Mouse (Mus musculus) lung, adult 10 weeks (tissue): Measurements from ENCODE around the gene Rbm39. TPM values are rescaled to one million over a fixed set of nuclear protein-coding genes. Genes with fewer than 3 reads are reported as not detected.

Experiments
- polyA plus RNA-seq: library from polyadenylated mRNA; stranded (reverse); fragments of 350-450 nt; fragmentation: Illumina TruSeq; extraction: RNeasy Lipid Tissue Mini Kit (QIAGEN cat#74804); gene quantifications from one replicate; pipeline ENCODE4 v1.2.3, GENCODE M21; 2014; ENCODE audit warnings: low read depth, low replicate concordance; ENCODE audit not compliant: insufficient read depth

Rbm39 gene
- polyA plus RNA-seq = 128 TPM

GRCm38 (mm10) chr2:156180094-156180821 is at the start of gene Rbm39:
Rbm39 (minus strand) TSS chr2:156180238.

DNA sequence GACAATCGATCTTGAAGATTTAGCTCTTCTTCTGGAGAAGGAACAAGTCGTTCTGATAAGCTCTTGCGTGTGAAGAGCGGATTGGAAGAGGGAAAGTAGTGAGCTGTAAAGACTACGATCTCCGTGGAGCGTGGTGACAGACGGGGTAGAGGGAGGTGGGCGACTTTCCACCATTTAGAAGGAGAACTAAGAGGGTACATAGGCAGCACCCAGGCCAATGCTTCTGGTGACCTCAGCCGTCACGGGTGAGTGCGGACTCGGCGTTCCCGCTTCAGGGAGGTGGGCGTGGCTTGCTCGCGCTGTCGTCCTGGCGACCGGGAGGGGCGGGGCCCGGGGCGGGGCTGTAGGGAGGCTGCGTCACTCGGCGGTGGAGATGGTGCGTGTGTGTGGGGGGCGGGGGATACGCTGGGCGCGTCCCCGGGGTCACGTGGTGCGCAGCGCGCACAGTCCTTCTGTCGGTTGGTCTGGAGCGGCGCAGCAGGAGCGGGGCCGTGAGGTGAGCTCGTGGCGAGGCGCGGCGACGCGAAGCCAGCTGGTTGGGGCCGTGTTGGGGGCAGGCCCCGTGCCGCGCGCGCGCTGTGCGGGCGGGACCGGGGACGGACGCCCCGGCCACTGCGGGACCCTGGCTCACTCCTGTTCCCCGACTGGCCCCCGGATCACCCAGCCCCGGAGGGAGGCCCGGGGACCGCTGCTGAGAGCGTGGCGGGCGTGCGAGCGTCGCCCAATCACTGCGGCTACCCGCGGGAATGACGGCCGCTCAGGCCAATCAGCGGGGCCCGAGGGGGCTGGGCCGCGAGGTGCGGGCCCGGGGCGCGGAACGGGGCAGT is 16.5 kb upstream of the Rbm39 start, which contains the start of gene Phf20:
Gene Phf20 (plus strand): TSS at position 165 of the 827 bp plus-strand sequence.

GRCm38 (mm10) chr2:156143953-156144724 is 35.9 kb downstream of the Rbm39 start, which contains the start of the genes Romo1 and Nfs1:
Romo1 (plus strand) TSS chr2:156144039.
Nfs1 (minus strand) TSS chr2:156144186.

GRCm38 (mm10) chr2:156126992-156127391 is 53.0 kb downstream of the Rbm39 start, which contains the start of gene Gm28036:
Gm28036 (minus strand) TSS chr2:156127092.

DNA sequence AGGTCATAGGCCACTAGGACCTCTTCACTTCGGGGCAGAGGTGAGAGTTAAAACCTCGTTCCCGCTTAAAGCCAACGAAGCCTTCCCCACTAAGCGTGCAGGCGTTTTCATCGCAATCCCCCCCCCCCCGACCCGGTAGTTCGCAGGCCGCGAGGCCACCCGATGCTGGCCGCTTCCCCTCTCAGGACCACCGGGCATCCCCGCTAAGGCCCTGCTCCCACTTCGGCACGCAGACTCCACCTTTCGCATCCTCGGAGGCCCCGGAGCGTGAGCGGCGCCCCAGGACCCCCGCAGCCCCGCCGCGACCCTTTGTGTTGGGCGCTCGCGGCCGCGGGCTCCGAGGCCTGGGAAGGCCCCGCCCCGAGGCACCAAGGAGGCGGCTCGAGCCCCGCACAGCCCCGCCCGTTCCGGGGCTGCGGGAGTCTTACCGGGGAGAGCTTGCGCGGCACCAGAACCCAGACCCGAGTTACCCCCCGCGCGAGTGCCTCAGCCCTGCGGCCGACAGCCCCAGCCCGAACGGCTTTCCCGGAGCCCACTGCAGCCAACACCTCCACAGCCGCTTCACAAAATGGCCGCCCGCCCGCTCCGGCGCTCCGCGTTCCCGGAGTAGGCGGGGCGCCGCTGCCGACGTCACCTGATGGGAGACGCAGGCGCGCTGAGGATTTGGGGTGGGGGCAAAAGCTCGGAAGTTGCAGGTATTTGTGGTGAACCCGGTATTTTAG is 68.5 kb downstream of the Rbm39 start, which contains the start of the genes Cpne1 and Rbm12:
Gene Cpne1 (minus strand): TSS at position 608 of the 722 bp plus-strand sequence.
Gene Rbm12 (minus strand): TSS at position 621 of the 722 bp plus-strand sequence.

Other genes starting within 250 kb of the Rbm39 start
- gene Uqcc1, start 249.9 kb downstream of the Rbm39 start, polyA plus RNA-seq = 30.8 TPM
- gene Gm15557, start 239.5 kb downstream of the Rbm39 start, polyA plus RNA-seq = not detected
- gene Gdf5, start 234.9 kb downstream of the Rbm39 start, polyA plus RNA-seq = 0.35 TPM
- 3.5 TPM for gene Cep250, start 223.8 kb downstream of the Rbm39 start, polyA plus RNA-seq
- 0.84 TPM for gene 6430550D23Rik, start 172.3 kb downstream of the Rbm39 start, polyA plus RNA-seq
- 130 TPM for gene Ergic3, start 172.2 kb downstream of the Rbm39 start, polyA plus RNA-seq
- 0.27 TPM for gene Fer1l4, start 127.3 kb downstream of the Rbm39 start, polyA plus RNA-seq
- 0.41 TPM for gene Spag4, start 115.1 kb downstream of the Rbm39 start, polyA plus RNA-seq
- gene Cpne1, start 68.3 kb downstream of the Rbm39 start, polyA plus RNA-seq = 17.9 TPM
- 5.4 TPM for gene Rbm12, start 68.3 kb downstream of the Rbm39 start, polyA plus RNA-seq
- 1.5 TPM for gene Gm28036, start 53.1 kb downstream of the Rbm39 start, polyA plus RNA-seq
- 210 TPM for gene Romo1, start 36.2 kb downstream of the Rbm39 start, polyA plus RNA-seq
- gene Nfs1, start 36.1 kb downstream of the Rbm39 start, polyA plus RNA-seq = 21.1 TPM
- gene Phf20, start 16.2 kb upstream of the Rbm39 start, polyA plus RNA-seq = 6.3 TPM
- gene Cnbd2, start 132.1 kb upstream of the Rbm39 start, polyA plus RNA-seq = 2.6 TPM
- 42.7 TPM for gene Scand1, start 132.5 kb upstream of the Rbm39 start, polyA plus RNA-seq
- 6.2 TPM for gene Epb41l1, start 240.7 kb upstream of the Rbm39 start, polyA plus RNA-seq